Mouse (Mus musculus): ENCODE measurements around the gene Adgrf1.

DNA sequence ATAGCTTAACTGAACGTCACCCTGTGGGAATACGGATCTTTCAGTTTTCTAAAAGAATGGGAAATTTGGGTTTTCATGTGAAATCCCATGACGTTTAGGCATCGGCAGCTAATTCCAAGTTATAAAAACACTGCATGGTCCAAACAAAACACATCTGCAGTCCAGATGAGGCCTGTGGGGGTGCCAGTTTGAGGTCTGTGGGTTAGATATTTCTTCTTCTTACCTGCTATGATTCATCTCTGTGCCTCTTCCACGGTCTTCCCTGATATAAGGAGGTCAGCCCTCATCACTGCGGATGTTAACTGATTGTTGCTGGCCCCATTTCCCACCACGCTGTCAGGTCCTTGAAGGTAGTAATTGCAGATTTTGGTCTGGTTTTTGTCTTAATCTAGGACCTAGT lies 5.4 kb upstream of the Adgrf1 start:
- TF ChIP-seq CTCF (IDR thresholded peaks at IDR 0.05; ENCODE audit: low read depth) = no peak
- TF ChIP-seq EP300 (IDR thresholded peaks at IDR 0.05; ENCODE audit: low read depth) = no peak
